In genomic region chr17:32091032-32091363, GRCm38 (mm10) we compare ENCODE assay signal across 8 mouse cellular contexts. TPM values are rescaled to one million over a fixed set of nuclear protein-coding genes. Genes with fewer than 3 reads are reported as not detected.
DNase-seq lines count a peak whose midpoint lies in the region; ATAC-seq lines count a peak whose summit lies in the region.

No protein-coding gene starts in this region.

- 0 out of 2 replicates have a peak, but pooled peaks cover 4% of the 10 kb centered on the region for H3K9me3 ChIP-seq in kidney, embryonic 16.5 days (ENCODE audit: low read length)
- no peaks in the 10 kb centered on the region; the same call in 1 of the 2 replicates for H3K9me3 ChIP-seq in embryonic facial prominence, embryonic 11.5 days (replicated peaks; ENCODE audit: control insufficient read depth, low read length)
- peaks cover 6% of the 10 kb centered on the region; the same call in 1 of the 2 replicates for H3K9me3 ChIP-seq in hindbrain, embryonic 14.5 days (ENCODE audit: control insufficient read depth, low read length)
- no peaks in the 10 kb centered on the region for H3K9me3 ChIP-seq in midbrain, embryonic 14.5 days (ENCODE audit: control insufficient read depth, low read length)

- 8% methylated on average over 1 of the region's 1 CpGs for WGBS in kidney, embryonic 16.5 days
- 27% methylated on average over 1 of the region's 1 CpGs for WGBS in embryonic facial prominence, embryonic 11.5 days
- 19% methylated on average over 1 of the region's 1 CpGs for WGBS in hindbrain, embryonic 14.5 days
- 23% methylated on average over 1 of the region's 1 CpGs for WGBS in midbrain, embryonic 14.5 days

- peak overlapping the region; percentile 62 for H3K4me2 ChIP-seq in kidney, embryonic 16.5 days (replicated peaks; ENCODE audit: low read depth, low read length)
- peak overlapping the region; percentile 43 for H3K4me2 ChIP-seq in embryonic facial prominence, embryonic 11.5 days (ENCODE audit: low read depth, low read length)
- H3K4me2 ChIP-seq in hindbrain, embryonic 14.5 days (replicated peaks) = peak overlapping the region; percentile 51
- peak overlapping the region; percentile 48 for H3K4me2 ChIP-seq in midbrain, embryonic 14.5 days (ENCODE audit: low read length)

- peak overlapping the region; percentile 69 for H3K9ac ChIP-seq in kidney, embryonic 16.5 days (replicated peaks; ENCODE audit: low read length)
- H3K9ac ChIP-seq in embryonic facial prominence, embryonic 11.5 days (replicated peaks; ENCODE audit: low read length) = peak overlapping the region; percentile 22; the same call in 1 of the 2 replicates
- H3K9ac ChIP-seq in hindbrain, embryonic 14.5 days = peak overlapping the region; percentile 40; the same call in 1 of the 2 replicates
- no peak overlapping the region; the same call in 1 of the 2 replicates for H3K9ac ChIP-seq in midbrain, embryonic 14.5 days (replicated peaks; ENCODE audit: low read length)

- DNase-seq in kidney, postnatal 14 days = no peak
- no peak for DNase-seq in embryonic facial prominence, embryonic 11.5 days (ENCODE audit: low spot score)
- DNase-seq in hindbrain, embryonic 14.5 days (ENCODE audit: low spot score) = no peak
- no peak for DNase-seq in midbrain, embryonic 14.5 days
- no peak for DNase-seq in adrenal gland, postnatal 4 days (ENCODE audit: low spot score in 2 of 2)
- no peak for DNase-seq in frontal cortex, postnatal 25 days (ENCODE audit: low spot score in 2 of 2)
- no peak for DNase-seq in ovary, postnatal 14 days (ENCODE audit: low spot score)

- H3K27me3 ChIP-seq in kidney, embryonic 16.5 days (ENCODE audit: insufficient read depth, low read length) = no peaks in the 10 kb centered on the region
- no peaks in the 10 kb centered on the region for H3K27me3 ChIP-seq in embryonic facial prominence, embryonic 11.5 days (ENCODE audit: control insufficient read depth, insufficient read depth, low read length)
- H3K27me3 ChIP-seq in hindbrain, embryonic 14.5 days (ENCODE audit: control insufficient read depth, insufficient read depth, low read length) = no peaks in the 10 kb centered on the region
- no peaks in the 10 kb centered on the region for H3K27me3 ChIP-seq in midbrain, embryonic 14.5 days (ENCODE audit: control insufficient read depth, insufficient read depth, low read length)

- H3K36me3 ChIP-seq in kidney, embryonic 16.5 days (ENCODE audit: insufficient read depth, low read length) = no peaks in the 10 kb centered on the region
- H3K36me3 ChIP-seq in embryonic facial prominence, embryonic 11.5 days (replicated peaks; ENCODE audit: control insufficient read depth, insufficient read depth, low read depth, low read length) = no peaks in the 10 kb centered on the region
- H3K36me3 ChIP-seq in hindbrain, embryonic 14.5 days (replicated peaks; ENCODE audit: control insufficient read depth, insufficient read depth) = no peaks in the 10 kb centered on the region
- H3K36me3 ChIP-seq in midbrain, embryonic 14.5 days (ENCODE audit: control insufficient read depth, insufficient read depth, low read length) = no peaks in the 10 kb centered on the region

- peak overlapping the region; percentile 42 for H3K4me3 ChIP-seq in kidney, embryonic 16.5 days (ENCODE audit: low read length)
- no peak overlapping the region; the same call in 1 of the 2 replicates for H3K4me3 ChIP-seq in embryonic facial prominence, embryonic 11.5 days (ENCODE audit: low read depth, low read length)
- H3K4me3 ChIP-seq in hindbrain, embryonic 14.5 days (replicated peaks; ENCODE audit: low read length) = peak overlapping the region; percentile 17
- peak overlapping the region; percentile 12; the same call in 1 of the 2 replicates for H3K4me3 ChIP-seq in midbrain, embryonic 14.5 days (replicated peaks; ENCODE audit: low read depth, low read length)

- H3K27ac ChIP-seq in kidney, embryonic 16.5 days (ENCODE audit: low read length) = peak overlapping the region; percentile 76
- H3K27ac ChIP-seq in embryonic facial prominence, embryonic 11.5 days (replicated peaks; ENCODE audit: low read depth, low read length) = peak overlapping the region; percentile 4; the same call in 1 of the 2 replicates
- peak overlapping the region; percentile 60; the same call in 1 of the 2 replicates for H3K27ac ChIP-seq in hindbrain, embryonic 14.5 days
- peak overlapping the region; percentile 58; the same call in 1 of the 2 replicates for H3K27ac ChIP-seq in midbrain, embryonic 14.5 days (replicated peaks; ENCODE audit: low read depth, low read length)

- no peak; the same call in 1 of the 2 replicates for ATAC-seq in kidney, embryonic 16.5 days (ENCODE audit: low FRiP score, low TSS enrichment)
- ATAC-seq in embryonic facial prominence, embryonic 11.5 days (replicated peaks; ENCODE audit: insufficient number of reproducible peaks, low FRiP score, low TSS enrichment, low read depth) = peak; percentile 60
- no peak for ATAC-seq in hindbrain, embryonic 14.5 days (ENCODE audit: low FRiP score)
- peak; percentile 31; the same call in 1 of the 2 replicates for ATAC-seq in midbrain, embryonic 14.5 days (ENCODE audit: low FRiP score, low TSS enrichment)

- peaks cover 15% of the 10 kb centered on the region for H3K4me1 ChIP-seq in kidney, embryonic 16.5 days (ENCODE audit: insufficient read depth, low read length)
- peaks cover 2% of the 10 kb centered on the region; the same call in 1 of the 2 replicates for H3K4me1 ChIP-seq in embryonic facial prominence, embryonic 11.5 days (ENCODE audit: control insufficient read depth, insufficient read depth, low read length)
- peaks cover 12% of the 10 kb centered on the region for H3K4me1 ChIP-seq in hindbrain, embryonic 14.5 days (replicated peaks; ENCODE audit: control insufficient read depth, insufficient read depth, low read length)
- peaks cover 5% of the 10 kb centered on the region; the same call in 1 of the 2 replicates for H3K4me1 ChIP-seq in midbrain, embryonic 14.5 days (ENCODE audit: control insufficient read depth, insufficient read depth, low read length)

RNA-seq across cellular contexts. Expression of gene Hsf2bp, which starts 54.8 kb away (rescaled TPM):
- polyA plus RNA-seq in kidney, embryonic 16.5 days (2015; fragmentation: Nextera tagmentation; extraction: Ambion mirVana) = 0.95 and 0.99 TPM in 2 replicates
- polyA plus RNA-seq in embryonic facial prominence, embryonic 11.5 days (2014; fragmentation: Nextera tagmentation; extraction: Ambion mirVana) = 0.32 and 0.59 TPM in 2 replicates
- 0.59 and 0.82 TPM in 2 replicates for polyA plus RNA-seq in hindbrain, embryonic 14.5 days (2014; fragmentation: Nextera tagmentation; extraction: Ambion mirVana)
- 0.43 and 0.47 TPM in 2 replicates for polyA plus RNA-seq in midbrain, embryonic 14.5 days (2014; fragmentation: Nextera tagmentation; extraction: Ambion mirVana)
- total RNA-seq in adrenal gland, postnatal 4 days (2021) = 1 to 10 TPM; 1.9 TPM

RNA-seq across cellular contexts. Expression of gene Rrp1b, which starts 55.1 kb away (rescaled TPM):
- polyA plus RNA-seq in kidney, embryonic 16.5 days (2015; fragmentation: Nextera tagmentation; extraction: Ambion mirVana) = 51.4 and 71.6 TPM in 2 replicates
- polyA plus RNA-seq in embryonic facial prominence, embryonic 11.5 days (2014; fragmentation: Nextera tagmentation; extraction: Ambion mirVana) = 64.3 and 65.1 TPM in 2 replicates
- 27.7 and 29.1 TPM in 2 replicates for polyA plus RNA-seq in hindbrain, embryonic 14.5 days (2014; fragmentation: Nextera tagmentation; extraction: Ambion mirVana)
- 35.3 and 38.8 TPM in 2 replicates for polyA plus RNA-seq in midbrain, embryonic 14.5 days (2014; fragmentation: Nextera tagmentation; extraction: Ambion mirVana)
- total RNA-seq in adrenal gland, postnatal 4 days (2021) = 10 to 100 TPM; 29.2 to 35.3 TPM

Comparison
In these comparisons a context has a peak if more than half of its experiments do, and no peak if none do; other contexts are left out.
1. ATAC-seq: peak in embryonic facial prominence, embryonic 11.5 days (single experiment) and midbrain, embryonic 14.5 days (single experiment); none in kidney, embryonic 16.5 days (single experiment) and hindbrain, embryonic 14.5 days (single experiment).
2. H3K27ac ChIP-seq: peak in every context shown above with its lines; median percentile 76 in kidney, embryonic 16.5 days; 60 in hindbrain, embryonic 14.5 days; 58 in midbrain, embryonic 14.5 days; 4 in embryonic facial prominence, embryonic 11.5 days.
3. Peak in every context shown above with its lines, with median percentiles within 50 percentile points of each other: H3K4me2 ChIP-seq.